Mouse (Mus musculus) kidney, adult 2 months (tissue): ENCODE measurements around the gene Gm10378.
"Not testable (repeated sequence)": the region's sequence is repeated elsewhere in the genome, so short reads cannot be mapped to it uniquely, and the experiment has no call there.

Experiments
- CTCF ChIP-seq: fragments of 200-500 bp; conservative IDR thresholded peaks from 2 replicates; pipeline ENCODE4 v1.5.1; 2011; ENCODE audit warnings: low read depth, mild to moderate bottlenecking, control low read depth, low read length, moderate library complexity, mixed read lengths; ENCODE audit not compliant: insufficient read depth, insufficient read length
- POLR2A ChIP-seq: fragments of 200-500 bp; IDR thresholded peaks from one replicate; pipeline ENCODE4 v1.6.1; 2011; ENCODE audit warnings: low read depth, low read length, control low read depth

DNA sequence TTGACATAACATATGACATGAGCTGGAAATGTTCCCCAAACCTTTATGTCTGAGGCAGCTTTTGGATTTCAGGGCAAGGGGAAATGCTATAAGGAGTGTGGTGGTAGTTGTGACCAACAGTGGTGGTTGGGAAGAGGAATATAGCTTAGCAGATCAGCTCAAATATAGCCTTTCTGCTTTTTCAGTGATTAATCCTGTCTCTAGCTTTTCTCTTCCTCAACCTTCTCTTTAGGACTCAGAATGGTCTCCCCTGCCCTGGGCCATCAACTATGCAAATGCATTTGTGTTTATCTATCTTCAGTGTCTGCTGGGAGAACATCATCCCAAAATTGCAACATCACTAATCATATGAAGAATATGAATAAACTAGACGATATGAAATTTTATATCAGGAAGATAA is at the start of gene Gm10378:
- not testable (repeated sequence) for TF ChIP-seq POLR2A, CTCF
